Mouse (Mus musculus) neural tube, embryonic 10.5 days (tissue): ENCODE results near the gene Aprt.
"Not testable (repeated sequence)": the region's sequence is repeated elsewhere in the genome, so short reads cannot be mapped to it uniquely, and the experiment has no call there.

Experiments used
- DNase-seq: peaks from one replicate; pipeline ENCODE4 v3.0.0-alpha.2; 2017; ENCODE audit warnings: low spot score; ENCODE audit errors: extremely low spot score

Gene Aprt

GRCm38 (mm10) chr8:122586749-122587148 lies 10.0 kb upstream of the Aprt start:
- no peak for DNase-seq

- no peak for DNase-seq
Observed at GRCm38 (mm10) chr8:122586171-122586570, 9.5 kb upstream of the Aprt start.

- DNase-seq, result no peak
Observed at GRCm38 (mm10) chr8:122585411-122585891, 8.7 kb upstream of the Aprt start.

GRCm38 (mm10) chr8:122584981-122585380 lies 8.3 kb upstream of the Aprt start:
- no peak for DNase-seq

- no peak for DNase-seq
Observed at GRCm38 (mm10) chr8:122580926-122581325, 4.2 kb upstream of the Aprt start.

- no peak for DNase-seq
Observed at GRCm38 (mm10) chr8:122579196-122579595, 2.5 kb upstream of the Aprt start.

GRCm38 (mm10) chr8:122577116-122577515 lies 407 bp upstream of the Aprt start:
- DNase-seq, result no peak

- no peak for DNase-seq
Observed at GRCm38 (mm10) chr8:122575735-122576647, 718 bp downstream of the Aprt start.

- no peak for DNase-seq
Observed at GRCm38 (mm10) chr8:122575286-122575685, 1.4 kb downstream of the Aprt start.

- no peak for DNase-seq
Observed at GRCm38 (mm10) chr8:122574667-122575251, 1.9 kb downstream of the Aprt start.

GRCm38 (mm10) chr8:122574264-122574663 lies 2.4 kb downstream of the Aprt start:
- no peak for DNase-seq

GRCm38 (mm10) chr8:122573577-122573976 lies 3.1 kb downstream of the Aprt start:
- DNase-seq, result no peak

GRCm38 (mm10) chr8:122573176-122573575 lies 3.5 kb downstream of the Aprt start:
- not testable (repeated sequence) for DNase-seq

GRCm38 (mm10) chr8:122572751-122573150 lies 4.0 kb downstream of the Aprt start:
- no peak for DNase-seq

- no peak for DNase-seq
Observed at GRCm38 (mm10) chr8:122571750-122572267, 4.9 kb downstream of the Aprt start.

GRCm38 (mm10) chr8:122571153-122571552 lies 5.6 kb downstream of the Aprt start:
- no peak for DNase-seq

GRCm38 (mm10) chr8:122569996-122570395 lies 6.7 kb downstream of the Aprt start:
- DNase-seq, result no peak

GRCm38 (mm10) chr8:122569329-122569728 lies 7.4 kb downstream of the Aprt start:
- DNase-seq, result no peak

- DNase-seq, result no peak
Observed at GRCm38 (mm10) chr8:122568881-122569309, 7.8 kb downstream of the Aprt start.

- no peak for DNase-seq
Observed at GRCm38 (mm10) chr8:122568109-122568504, 8.6 kb downstream of the Aprt start.

- peak; percentile 98 for DNase-seq
Observed at GRCm38 (mm10) chr8:122567361-122568108, 9.2 kb downstream of the Aprt start, which contains the start of gene Cdt1. TSS of gene Cdt1 (plus strand) at chr8:122568015.
